23 mouse cellular contexts compared by ENCODE assay signal in the genomic region with DNA sequence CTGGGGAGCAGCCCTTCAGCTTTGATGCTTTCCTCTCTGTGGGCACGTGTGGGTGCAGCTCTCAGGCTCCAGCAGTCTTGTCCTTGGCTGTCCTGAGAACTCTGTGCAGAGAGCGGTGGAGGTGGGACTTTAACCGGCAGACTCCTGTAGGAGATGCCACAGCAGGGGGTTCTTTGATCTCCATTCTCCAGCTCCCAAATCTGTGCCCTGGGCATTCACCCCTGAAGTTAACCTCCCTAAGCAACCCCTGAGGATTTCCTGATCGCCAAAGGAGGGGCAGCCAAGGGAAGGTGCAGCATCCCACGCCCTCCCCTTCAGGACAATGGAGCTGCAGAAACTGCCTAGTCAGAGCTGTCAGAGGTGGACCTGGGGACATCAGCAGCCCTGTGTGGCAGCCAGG.
DNase-seq lines count a peak whose midpoint lies in the region; ATAC-seq and TF ChIP-seq lines count a peak whose summit lies in the region.
"Had no signal": no experiment of that assay in that cellular context is flagged by ENCODE, and none has a peak within 500 bp of the region (broad histone marks: within the 10 kb centered on the region; RNA-seq: fewer than 3 reads in every experiment).

No protein-coding gene starts in this region.

- peak overlapping the region; percentile 74; the same call in 1 of the 2 replicates for H3K27ac ChIP-seq in hindbrain, embryonic 10.5 days
- H3K27ac ChIP-seq in hindbrain, embryonic 13.5 days = no peak overlapping the region
- no peak overlapping the region for H3K27ac ChIP-seq in kidney, adult 2 months (ENCODE audit: insufficient read depth, low read depth, low read length)
- H3K27ac ChIP-seq in hindbrain, postnatal 0 days = no peak overlapping the region
- H3K27ac ChIP-seq in layer of hippocampus, adult 2 months = no peak overlapping the region
- H3K27ac ChIP-seq: heart, adult 2 months; heart, embryonic 13.5 days; hindbrain, embryonic 12.5 days; limb, embryonic 10.5 days; liver, embryonic 15.5 days; lung, embryonic 15.5 days; neural tube, embryonic 15.5 days had no signal

- 9% methylated on average over 5 of the region's 5 CpGs for WGBS in hindbrain, embryonic 10.5 days
- 9% methylated on average over 5 of the region's 5 CpGs for WGBS in hindbrain, embryonic 13.5 days
- 16% methylated on average over 5 of the region's 5 CpGs for WGBS in kidney, adult 2 months
- WGBS in hindbrain, postnatal 0 days = 29% methylated on average over 5 of the region's 5 CpGs

- peaks cover 87% of the 10 kb centered on the region for H3K4me1 ChIP-seq in hindbrain, embryonic 10.5 days (replicated peaks)
- H3K4me1 ChIP-seq in hindbrain, embryonic 13.5 days (replicated peaks) = peaks cover 31% of the 10 kb centered on the region
- H3K4me1 ChIP-seq in kidney, adult 2 months (ENCODE audit: control insufficient read depth, insufficient read depth, low read length) = no peaks in the 10 kb centered on the region
- H3K4me1 ChIP-seq in hindbrain, postnatal 0 days (ENCODE audit: insufficient read depth, low read length) = peaks cover 6% of the 10 kb centered on the region; the same call in 1 of the 2 replicates
- H3K4me1 ChIP-seq: liver, embryonic 15.5 days; lung, embryonic 15.5 days had no signal

- no peaks in the 10 kb centered on the region for H3K9me3 ChIP-seq in hindbrain, embryonic 10.5 days
- no peaks in the 10 kb centered on the region for H3K9me3 ChIP-seq in hindbrain, embryonic 13.5 days
- H3K9me3 ChIP-seq in hindbrain, postnatal 0 days (ENCODE audit: low read length) = no peaks in the 10 kb centered on the region
- H3K9me3 ChIP-seq: heart, embryonic 13.5 days; hindbrain, embryonic 12.5 days; limb, embryonic 10.5 days; liver, embryonic 15.5 days; lung, embryonic 15.5 days; neural tube, embryonic 15.5 days had no signal

- H3K4me2 ChIP-seq in hindbrain, embryonic 13.5 days = no peak overlapping the region
- no peak overlapping the region for H3K4me2 ChIP-seq in hindbrain, postnatal 0 days (ENCODE audit: low read depth, low read length)
- H3K4me2 ChIP-seq: heart, embryonic 13.5 days; hindbrain, embryonic 12.5 days; liver, embryonic 15.5 days; lung, embryonic 15.5 days; neural tube, embryonic 15.5 days had no signal

- H3K27me3 ChIP-seq in hindbrain, embryonic 10.5 days (ENCODE audit: insufficient read depth, poor library complexity, severe bottlenecking) = peaks cover 74% of the 10 kb centered on the region
- peaks cover 77% of the 10 kb centered on the region for H3K27me3 ChIP-seq in hindbrain, embryonic 13.5 days
- no peaks in the 10 kb centered on the region for H3K27me3 ChIP-seq in kidney, adult 2 months (replicated peaks; ENCODE audit: control insufficient read depth, insufficient read depth, low read length)
- peaks cover 11% of the 10 kb centered on the region for H3K27me3 ChIP-seq in hindbrain, postnatal 0 days (ENCODE audit: insufficient read depth, low read length)

- H3K4me3 ChIP-seq in hindbrain, embryonic 10.5 days = no peak overlapping the region
- H3K4me3 ChIP-seq in hindbrain, embryonic 13.5 days = no peak overlapping the region
- H3K4me3 ChIP-seq in kidney, adult 2 months (ENCODE audit: insufficient read depth, low read depth, low read length) = no peak overlapping the region
- H3K4me3 ChIP-seq in hindbrain, postnatal 0 days (ENCODE audit: low read length) = no peak overlapping the region
- no peak overlapping the region for H3K4me3 ChIP-seq in layer of hippocampus, adult 2 months
- H3K4me3 ChIP-seq: heart, adult 2 months; heart, embryonic 13.5 days; hindbrain, embryonic 12.5 days; limb, embryonic 10.5 days; liver, embryonic 15.5 days; lung, embryonic 15.5 days; neural tube, embryonic 15.5 days had no signal

- H3K36me3 ChIP-seq in hindbrain, embryonic 10.5 days = no peaks in the 10 kb centered on the region
- no peaks in the 10 kb centered on the region for H3K36me3 ChIP-seq in hindbrain, embryonic 13.5 days
- H3K36me3 ChIP-seq in kidney, adult 2 months (ENCODE audit: control insufficient read depth, insufficient read depth, low read length) = no peaks in the 10 kb centered on the region
- H3K36me3 ChIP-seq in hindbrain, postnatal 0 days (ENCODE audit: insufficient read depth, low read length) = no peaks in the 10 kb centered on the region
- H3K36me3 ChIP-seq: heart, embryonic 13.5 days; hindbrain, embryonic 12.5 days; limb, embryonic 10.5 days; liver, embryonic 15.5 days; lung, embryonic 15.5 days; neural tube, embryonic 15.5 days had no signal

- no peak for TF ChIP-seq POLR2A in kidney, adult 2 months (IDR thresholded peaks at IDR 0.05; ENCODE audit: low read depth, low read length)

- no peak for DNase-seq in hindbrain, embryonic 10.5 days (ENCODE audit: low spot score)
- peak; percentile 84 for DNase-seq in R1 (ENCODE audit: low read depth, low spot score)
- peak; percentile 33 for DNase-seq in kidney, adult 2 months
- peak; percentile 12 for DNase-seq in kidney, postnatal 10 days
- no peak for DNase-seq in hindbrain, postnatal 0 days (ENCODE audit: low spot score)
- DNase-seq in layer of hippocampus, adult 2 months (ENCODE audit: low spot score in 2 of 2) = no peak
- DNase-seq: adrenal gland, adult 8-10 months; cerebellum, adult 8-10 months; cerebellum, postnatal 36 days; embryo, embryonic 11 days; gastrocnemius, postnatal 36 days; heart, adult 2 months; heart, postnatal 14 days; liver; lung, postnatal 4 days had no signal

- no peak for ATAC-seq in hindbrain, embryonic 13.5 days (ENCODE audit: low FRiP score)
- no peak for ATAC-seq in erythroid progenitor cell, adult 5-6 weeks (replicated peaks; ENCODE audit: low FRiP score, poor library complexity, severe bottlenecking)
- ATAC-seq in hindbrain, postnatal 0 days = no peak

- no peak for TF ChIP-seq CTCF in kidney, adult 2 months (conservative IDR thresholded peaks at IDR 0.05; ENCODE audit: insufficient read depth, insufficient read length, low read depth, low read length)
- TF ChIP-seq CTCF in hindbrain, postnatal 0 days (IDR thresholded peaks at IDR 0.05; ENCODE audit: low read depth) = no peak
- TF ChIP-seq CTCF in layer of hippocampus, adult 2 months (conservative IDR thresholded peaks at IDR 0.05) = no peak

- no peak overlapping the region for H3K9ac ChIP-seq in hindbrain, embryonic 13.5 days
- H3K9ac ChIP-seq in hindbrain, postnatal 0 days (replicated peaks; ENCODE audit: low read length) = no peak overlapping the region
- H3K9ac ChIP-seq: heart, embryonic 13.5 days; hindbrain, embryonic 12.5 days; liver, embryonic 15.5 days; lung, embryonic 15.5 days; neural tube, embryonic 15.5 days had no signal

Comparison
In these comparisons a context has a peak if more than half of its experiments do, and no peak if none do; other contexts are left out.
1. DNase-seq: peak in R1 (single experiment), kidney, adult 2 months (single experiment) and kidney, postnatal 10 days (single experiment); none in hindbrain, embryonic 10.5 days (single experiment), hindbrain, postnatal 0 days (single experiment) and layer of hippocampus, adult 2 months (0 of 2).